Mouse (Mus musculus): Measurements from ENCODE around the gene Itpk1. TPM values are rescaled to one million over a fixed set of nuclear protein-coding genes. Genes with fewer than 3 reads are reported as not detected.

Itpk1 gene
- polyA plus RNA-seq, 1 experiment from 2014 or later: 8.4 TPM

DNA sequence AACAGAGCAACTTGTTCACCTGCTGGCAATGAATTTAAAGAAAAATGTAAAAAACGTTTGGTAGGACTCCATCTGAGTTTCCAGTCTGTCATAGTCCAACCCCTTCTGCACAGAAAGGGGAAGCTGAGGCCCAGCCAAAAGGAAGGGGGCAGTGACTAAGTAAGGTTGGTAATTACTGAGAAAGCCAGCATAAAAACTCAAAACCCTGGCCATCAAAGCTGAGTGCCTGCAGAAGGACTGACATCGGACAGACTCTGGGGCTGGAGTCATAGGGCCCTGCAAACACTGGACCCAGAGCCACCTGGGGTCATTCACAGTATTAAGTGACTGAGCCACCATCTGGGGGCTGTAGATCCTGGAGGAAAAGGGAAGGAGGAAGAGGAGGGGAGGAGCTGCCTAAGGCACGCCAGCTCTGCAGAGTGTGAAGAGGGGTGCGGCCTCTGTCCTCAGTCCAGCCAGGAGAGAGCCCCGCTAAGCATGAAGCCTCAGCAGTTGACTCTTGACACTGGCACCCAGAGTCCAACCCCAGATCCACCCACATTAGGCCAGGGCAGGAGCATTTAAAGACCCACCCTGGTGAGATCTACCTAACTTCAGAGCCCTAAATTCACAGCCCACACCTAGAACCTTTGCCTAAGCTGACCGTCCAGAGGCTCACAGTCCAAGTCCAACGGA is 58.0 kb downstream of the Itpk1 start:
- DNase-seq (ENCODE audit: low spot score): no peak
- no peak for ATAC-seq (replicated peaks; ENCODE audit: insufficient number of reproducible peaks, low FRiP score, low TSS enrichment, low read depth)
- H3K27me3 ChIP-seq (ENCODE audit: control insufficient read depth, insufficient read depth, low read length): no peaks in the 10 kb centered on the region
- no peaks in the 10 kb centered on the region for H3K4me1 ChIP-seq (ENCODE audit: control insufficient read depth, insufficient read depth, low read length)
- no peaks in the 10 kb centered on the region for H3K9me3 ChIP-seq (replicated peaks; ENCODE audit: control insufficient read depth, low read length)
- no peak overlapping the region for H3K9ac ChIP-seq (replicated peaks; ENCODE audit: low read length)
- no peak overlapping the region for H3K27ac ChIP-seq (replicated peaks; ENCODE audit: low read depth, low read length)
- WGBS: 79% methylated on average over 7 of the region's 7 CpGs
- H3K4me2 ChIP-seq (ENCODE audit: low read depth, low read length): no peak overlapping the region
- H3K36me3 ChIP-seq (replicated peaks; ENCODE audit: control insufficient read depth, insufficient read depth, low read depth, low read length): no peaks in the 10 kb centered on the region
- no peak overlapping the region for H3K4me3 ChIP-seq (ENCODE audit: low read depth, low read length)

DNA sequence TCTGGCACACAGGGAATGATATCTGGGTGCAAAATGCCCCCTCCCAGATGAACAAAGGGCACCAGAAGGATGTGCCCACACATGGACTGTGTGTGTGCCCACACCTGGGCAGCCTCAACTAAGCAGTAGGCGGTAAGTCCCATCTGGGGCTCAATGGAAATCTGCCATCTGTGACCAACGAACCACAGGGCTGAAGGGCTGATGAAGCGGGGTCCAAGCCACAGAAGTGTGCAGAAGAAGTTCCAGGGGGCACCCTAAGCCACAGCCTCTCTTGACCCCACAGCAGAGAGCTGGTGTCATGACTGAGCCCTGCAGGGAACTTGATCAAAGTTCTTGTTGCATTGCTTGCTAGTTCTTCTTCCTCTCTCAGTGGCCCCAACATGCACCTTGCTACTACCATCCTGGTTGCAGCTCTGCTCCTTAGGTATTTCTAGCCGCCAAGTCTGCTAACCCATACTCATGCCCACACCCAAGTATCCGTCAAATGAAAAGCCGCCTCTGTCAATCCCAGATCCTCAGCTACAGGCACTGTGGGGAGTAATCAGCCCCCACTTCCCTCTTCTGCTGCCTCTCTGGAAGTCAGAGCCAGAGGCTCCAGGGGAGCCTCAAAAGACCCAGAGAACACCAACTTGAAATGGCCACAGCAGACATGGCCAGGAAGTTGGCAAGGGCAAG is 58.7 kb downstream of the Itpk1 start:
- 92% methylated on average over 6 of the region's 6 CpGs for WGBS
- H3K4me3 ChIP-seq (ENCODE audit: low read depth, low read length): no peak overlapping the region
- no peak overlapping the region for H3K9ac ChIP-seq (replicated peaks; ENCODE audit: low read length)
- H3K4me2 ChIP-seq (ENCODE audit: low read depth, low read length): no peak overlapping the region
- H3K27me3 ChIP-seq (ENCODE audit: control insufficient read depth, insufficient read depth, low read length): no peaks in the 10 kb centered on the region
- no peaks in the 10 kb centered on the region for H3K4me1 ChIP-seq (ENCODE audit: control insufficient read depth, insufficient read depth, low read length)
- ATAC-seq (replicated peaks; ENCODE audit: insufficient number of reproducible peaks, low FRiP score, low TSS enrichment, low read depth) (no peak), DNase-seq (ENCODE audit: low spot score) (no peak)
- no peaks in the 10 kb centered on the region for H3K36me3 ChIP-seq (replicated peaks; ENCODE audit: control insufficient read depth, insufficient read depth, low read depth, low read length)
- no peaks in the 10 kb centered on the region for H3K9me3 ChIP-seq (replicated peaks; ENCODE audit: control insufficient read depth, low read length)
- H3K27ac ChIP-seq (replicated peaks; ENCODE audit: low read depth, low read length): no peak overlapping the region

DNA sequence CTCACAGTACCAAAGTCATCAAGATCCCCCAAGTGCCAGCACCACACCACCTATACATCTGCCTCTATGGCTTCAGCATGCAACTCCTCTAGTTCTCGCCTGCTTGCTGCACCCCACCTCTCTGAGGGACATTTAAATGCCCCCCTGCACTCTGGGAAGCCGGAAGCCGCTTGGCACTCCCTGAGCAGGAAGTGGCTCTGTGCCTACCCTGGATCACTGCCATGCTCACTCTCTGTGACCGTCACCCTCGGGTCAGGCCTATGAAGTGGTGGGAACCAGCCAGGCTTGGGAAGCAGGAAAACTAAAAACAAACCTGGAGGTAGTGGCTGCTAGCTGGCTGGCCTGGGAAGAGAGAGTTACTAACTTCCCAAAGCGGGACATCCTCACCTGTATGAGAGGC is 61.4 kb downstream of the Itpk1 start:
- H3K4me1 ChIP-seq (ENCODE audit: control insufficient read depth, insufficient read depth, low read length): no peaks in the 10 kb centered on the region
- H3K27ac ChIP-seq (replicated peaks; ENCODE audit: low read depth, low read length): no peak overlapping the region
- WGBS: 85% methylated on average over 6 of the region's 6 CpGs
- ATAC-seq (replicated peaks; ENCODE audit: insufficient number of reproducible peaks, low FRiP score, low TSS enrichment, low read depth) (no peak), DNase-seq (ENCODE audit: low spot score) (no peak)
- no peak overlapping the region for H3K4me2 ChIP-seq (ENCODE audit: low read depth, low read length)
- H3K36me3 ChIP-seq (replicated peaks; ENCODE audit: control insufficient read depth, insufficient read depth, low read depth, low read length): no peaks in the 10 kb centered on the region
- H3K27me3 ChIP-seq (ENCODE audit: control insufficient read depth, insufficient read depth, low read length): no peaks in the 10 kb centered on the region
- H3K9ac ChIP-seq (replicated peaks; ENCODE audit: low read length): no peak overlapping the region
- H3K9me3 ChIP-seq (replicated peaks; ENCODE audit: control insufficient read depth, low read length): no peaks in the 10 kb centered on the region
- H3K4me3 ChIP-seq (ENCODE audit: low read depth, low read length): no peak overlapping the region

DNA sequence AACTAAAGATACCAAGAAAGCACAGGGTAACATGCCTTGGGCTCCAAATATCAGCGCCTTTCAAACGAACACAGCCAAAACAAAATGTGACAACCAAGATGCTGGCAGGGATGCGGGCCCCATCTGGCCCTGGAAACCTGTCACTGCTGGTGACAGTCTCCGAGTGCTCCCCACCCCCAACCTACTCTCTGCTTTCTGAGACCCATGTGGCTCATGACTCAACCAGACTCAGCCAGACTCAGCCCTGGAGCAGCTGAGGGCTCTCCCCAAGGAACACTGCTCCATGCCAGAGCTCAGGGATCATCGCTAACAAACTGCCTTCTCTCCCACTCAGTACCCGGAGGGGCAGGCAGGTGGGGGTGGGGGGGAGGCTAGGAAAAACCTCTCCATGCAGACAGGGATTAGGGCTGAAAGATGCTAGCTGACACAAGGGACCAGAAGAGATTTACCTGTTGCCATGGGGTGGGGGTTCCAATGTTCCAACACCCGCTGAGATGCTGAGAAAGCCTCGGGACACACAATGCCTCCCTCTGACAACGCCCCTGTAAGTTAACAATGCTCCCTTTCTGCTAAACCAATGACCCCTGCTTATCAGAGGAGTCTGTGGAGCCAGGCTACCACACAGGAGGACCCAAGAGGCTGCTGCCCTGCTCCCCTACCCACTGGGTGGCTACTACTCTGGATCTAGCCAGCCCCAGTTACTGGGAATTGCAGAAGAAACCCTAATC is 64.1 kb downstream of the Itpk1 start:
- no peak overlapping the region for H3K9ac ChIP-seq (replicated peaks; ENCODE audit: low read length)
- no peak overlapping the region for H3K4me2 ChIP-seq (ENCODE audit: low read depth, low read length)
- no peaks in the 10 kb centered on the region for H3K4me1 ChIP-seq (ENCODE audit: control insufficient read depth, insufficient read depth, low read length)
- no peak overlapping the region for H3K27ac ChIP-seq (replicated peaks; ENCODE audit: low read depth, low read length)
- H3K36me3 ChIP-seq (replicated peaks; ENCODE audit: control insufficient read depth, insufficient read depth, low read depth, low read length): no peaks in the 10 kb centered on the region
- WGBS: 31% methylated on average over 9 of the region's 9 CpGs
- no peak overlapping the region for H3K4me3 ChIP-seq (ENCODE audit: low read depth, low read length)
- DNase-seq (ENCODE audit: low spot score): no peak
- H3K27me3 ChIP-seq (ENCODE audit: control insufficient read depth, insufficient read depth, low read length): no peaks in the 10 kb centered on the region
- H3K9me3 ChIP-seq (replicated peaks; ENCODE audit: control insufficient read depth, low read length): no peaks in the 10 kb centered on the region
- peak; percentile 58; the same call in 1 of the 2 replicates for ATAC-seq (replicated peaks; ENCODE audit: insufficient number of reproducible peaks, low FRiP score, low TSS enrichment, low read depth)

DNA sequence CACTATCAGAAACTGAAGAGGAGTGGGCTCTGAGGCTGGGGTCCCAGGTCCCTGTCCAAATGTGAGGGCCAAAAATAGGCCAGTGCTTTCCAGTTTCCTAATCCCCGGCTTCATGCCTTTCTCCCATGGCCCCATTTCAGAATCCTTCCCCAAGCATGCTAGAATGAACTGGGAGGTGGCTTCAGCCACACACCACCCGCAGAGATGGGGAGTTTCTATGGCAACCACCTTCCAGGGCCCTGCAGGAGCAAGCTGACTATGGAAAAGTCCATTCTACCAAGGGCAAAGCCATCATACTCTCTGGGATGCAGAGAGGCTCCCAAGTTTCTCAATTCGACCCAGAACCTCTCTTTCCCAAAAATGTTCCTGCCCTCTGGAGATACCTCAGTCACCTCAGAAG is 65.9 kb downstream of the Itpk1 start:
- DNase-seq (ENCODE audit: low spot score): no peak
- H3K4me1 ChIP-seq (ENCODE audit: control insufficient read depth, insufficient read depth, low read length): no peaks in the 10 kb centered on the region
- no peaks in the 10 kb centered on the region for H3K36me3 ChIP-seq (replicated peaks; ENCODE audit: control insufficient read depth, insufficient read depth, low read depth, low read length)
- H3K4me3 ChIP-seq (ENCODE audit: low read depth, low read length): no peak overlapping the region
- H3K9me3 ChIP-seq (replicated peaks; ENCODE audit: control insufficient read depth, low read length): no peaks in the 10 kb centered on the region
- no peaks in the 10 kb centered on the region for H3K27me3 ChIP-seq (ENCODE audit: control insufficient read depth, insufficient read depth, low read length)
- no peak for ATAC-seq (replicated peaks; ENCODE audit: insufficient number of reproducible peaks, low FRiP score, low TSS enrichment, low read depth)
- no peak overlapping the region for H3K4me2 ChIP-seq (ENCODE audit: low read depth, low read length)
- WGBS: 59% methylated on average over 3 of the region's 3 CpGs
- no peak overlapping the region for H3K27ac ChIP-seq (replicated peaks; ENCODE audit: low read depth, low read length)
- no peak overlapping the region for H3K9ac ChIP-seq (replicated peaks; ENCODE audit: low read length)

DNA sequence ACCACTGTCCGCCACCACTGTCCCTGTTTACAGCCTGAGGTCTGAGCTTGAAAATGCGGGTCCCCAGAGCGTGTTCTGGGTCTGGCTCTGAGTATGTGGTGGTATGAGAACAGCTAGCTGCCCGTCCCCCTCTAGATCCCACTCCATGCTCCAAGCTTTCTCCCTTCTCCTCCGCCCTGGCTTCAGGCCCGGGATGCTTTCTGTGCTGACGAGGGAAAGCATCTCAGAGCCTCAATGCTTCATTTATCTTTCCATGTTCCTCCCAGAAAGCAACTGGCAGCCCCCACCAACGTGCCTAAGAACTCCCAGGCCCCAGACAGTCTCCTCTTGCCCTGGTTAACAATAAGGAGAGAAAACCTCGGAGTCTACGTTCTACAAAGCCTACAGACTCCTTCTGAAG is 67.5 kb downstream of the Itpk1 start:
- H3K9me3 ChIP-seq (replicated peaks; ENCODE audit: control insufficient read depth, low read length): no peaks in the 10 kb centered on the region
- no peaks in the 10 kb centered on the region for H3K36me3 ChIP-seq (replicated peaks; ENCODE audit: control insufficient read depth, insufficient read depth, low read depth, low read length)
- ATAC-seq (replicated peaks; ENCODE audit: insufficient number of reproducible peaks, low FRiP score, low TSS enrichment, low read depth) (no peak), DNase-seq (ENCODE audit: low spot score) (no peak)
- no peak overlapping the region for H3K9ac ChIP-seq (replicated peaks; ENCODE audit: low read length)
- 86% methylated on average over 10 of the region's 10 CpGs for WGBS
- H3K4me3 ChIP-seq (ENCODE audit: low read depth, low read length): no peak overlapping the region
- no peak overlapping the region for H3K4me2 ChIP-seq (ENCODE audit: low read depth, low read length)
- H3K27me3 ChIP-seq (ENCODE audit: control insufficient read depth, insufficient read depth, low read length): no peaks in the 10 kb centered on the region
- H3K27ac ChIP-seq (replicated peaks; ENCODE audit: low read depth, low read length): no peak overlapping the region
- no peaks in the 10 kb centered on the region for H3K4me1 ChIP-seq (ENCODE audit: control insufficient read depth, insufficient read depth, low read length)

DNA sequence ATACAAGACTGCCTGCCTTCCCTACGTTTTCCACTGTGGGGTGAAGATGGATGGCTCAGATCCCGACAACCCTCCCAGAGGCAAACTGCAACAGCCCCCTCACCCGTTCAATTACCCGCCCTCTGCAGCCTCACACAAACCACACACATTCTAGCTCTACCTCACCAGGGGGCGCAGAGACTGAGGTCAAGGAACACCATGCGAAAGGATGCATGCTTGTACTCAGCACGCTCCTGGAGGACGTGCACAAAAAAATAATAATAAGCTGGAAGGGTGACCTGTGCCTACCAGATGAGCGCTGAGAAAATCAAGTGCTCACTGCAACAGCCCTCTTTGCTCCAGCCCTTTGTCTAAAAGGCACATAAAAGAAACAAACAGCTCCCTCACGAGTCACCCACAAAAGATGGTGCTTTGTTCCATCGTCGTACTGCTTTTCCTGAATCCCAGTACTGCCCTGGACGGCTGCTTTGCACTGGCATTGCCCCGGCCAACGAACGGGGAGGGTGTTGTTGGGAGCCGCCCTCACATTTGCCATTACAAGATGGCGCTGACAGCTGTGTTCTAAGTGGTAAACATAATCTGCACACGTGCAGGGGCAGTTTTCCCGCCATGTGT is 70.2 kb downstream of the Itpk1 start:
- Histone ChIP-seq H3K9me3 (replicated peaks; ENCODE audit: control insufficient read depth, low read length) (no peaks in the 10 kb centered on the region), H3K27me3 (ENCODE audit: control insufficient read depth, insufficient read depth, low read length) (no peaks in the 10 kb centered on the region), H3K36me3 (replicated peaks; ENCODE audit: control insufficient read depth, insufficient read depth, low read depth, low read length) (no peaks in the 10 kb centered on the region), H3K4me2 (ENCODE audit: low read depth, low read length) (no peak overlapping the region), H3K4me3 (ENCODE audit: low read depth, low read length) (no peak overlapping the region), H3K9ac (replicated peaks; ENCODE audit: low read length) (no peak overlapping the region), H3K4me1 (ENCODE audit: control insufficient read depth, insufficient read depth, low read length) (no peaks in the 10 kb centered on the region), H3K27ac (replicated peaks; ENCODE audit: low read depth, low read length) (no peak overlapping the region)
- ATAC-seq (replicated peaks; ENCODE audit: insufficient number of reproducible peaks, low FRiP score, low TSS enrichment, low read depth) (no peak; the same call in 1 of the 2 replicates), DNase-seq (ENCODE audit: low spot score) (no peak)
- WGBS: 77% methylated on average over 18 of the region's 20 CpGs

All from embryonic facial prominence, embryonic 11.5 days (tissue).